Mouse (Mus musculus): ENCODE results near the gene Ppp1r32. TPM values are rescaled to one million over a fixed set of nuclear protein-coding genes. Genes with fewer than 3 reads are reported as not detected.

The Ppp1r32 gene
- polyA plus RNA-seq, 1 experiment from 2014 or later, result 1.6 TPM

DNA sequence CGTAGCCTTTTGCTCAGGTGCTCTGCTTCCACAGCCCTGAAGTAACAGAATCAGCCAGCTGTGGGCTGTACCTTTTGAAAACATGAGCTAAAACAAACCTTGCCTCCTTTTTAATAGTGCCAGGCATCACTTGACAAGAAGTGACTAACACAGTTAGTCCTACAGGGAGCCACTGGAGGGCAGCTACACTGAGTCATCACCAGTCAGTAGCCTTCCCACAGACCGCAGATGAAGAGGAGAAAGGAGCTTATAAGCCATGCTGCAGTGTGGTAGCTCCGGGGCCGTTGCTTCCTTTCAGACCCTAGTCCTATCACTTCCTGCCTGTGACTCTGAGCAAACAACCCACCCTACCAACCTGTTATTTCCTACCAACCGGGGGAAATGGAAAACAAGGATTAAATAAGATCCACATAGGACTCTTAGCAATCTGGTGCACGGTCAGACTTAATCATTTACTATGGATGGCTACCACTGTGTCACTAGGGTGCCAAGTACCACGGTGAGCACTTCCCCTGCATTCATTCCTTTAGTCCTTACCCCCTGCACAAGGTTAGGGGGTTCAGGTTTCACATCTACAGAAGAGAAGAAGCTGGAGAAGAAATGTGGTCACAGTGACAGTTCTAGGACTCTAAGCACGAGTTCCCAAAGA, 14.9 kb upstream of the Ppp1r32 start:
- ATAC-seq, result no peak
- Histone ChIP-seq H3K4me3 (replicated peaks) (no peak overlapping the region), H3K9me3 (no peaks in the 10 kb centered on the region), H3K36me3 (peaks cover 25% of the 10 kb centered on the region), H3K27ac (peak overlapping the region; percentile 51; the same call in 1 of the 2 replicates), H3K4me2 (replicated peaks) (no peak overlapping the region), H3K27me3 (no peaks in the 10 kb centered on the region), H3K4me1 (replicated peaks) (peaks cover 20% of the 10 kb centered on the region), H3K9ac (replicated peaks) (no peak overlapping the region)
- 59% methylated on average over 8 of the region's 8 CpGs for WGBS

DNA sequence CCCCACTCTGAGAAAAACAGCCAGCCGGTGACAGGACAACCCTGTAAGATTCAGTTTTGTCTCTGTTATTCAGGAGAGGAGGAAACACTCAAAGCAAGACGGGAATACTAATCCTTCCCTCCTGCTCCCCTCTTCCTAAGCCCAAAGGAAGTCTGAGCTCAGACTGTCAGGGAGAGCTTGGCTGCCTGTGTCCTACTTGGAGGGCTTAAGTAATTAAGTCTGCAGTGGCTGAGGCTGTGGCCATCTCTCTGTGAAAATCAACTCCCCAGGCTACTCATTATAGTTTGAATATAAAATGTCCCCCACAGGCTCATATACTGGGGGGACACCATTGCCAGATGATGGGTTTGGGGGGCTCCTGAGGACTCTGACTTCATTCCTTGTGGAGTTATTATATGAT, 14.2 kb upstream of the Ppp1r32 start:
- Histone ChIP-seq H3K4me3 (replicated peaks) (no peak overlapping the region), H3K9me3 (no peaks in the 10 kb centered on the region), H3K4me1 (replicated peaks) (peaks cover 20% of the 10 kb centered on the region), H3K36me3 (peaks cover 24% of the 10 kb centered on the region), H3K27ac (peak overlapping the region; percentile 51), H3K4me2 (replicated peaks) (no peak overlapping the region), H3K27me3 (no peaks in the 10 kb centered on the region), H3K9ac (replicated peaks) (no peak overlapping the region)
- peak; percentile 52 for ATAC-seq
- WGBS, result 34% methylated on average over 2 of the region's 2 CpGs

DNA sequence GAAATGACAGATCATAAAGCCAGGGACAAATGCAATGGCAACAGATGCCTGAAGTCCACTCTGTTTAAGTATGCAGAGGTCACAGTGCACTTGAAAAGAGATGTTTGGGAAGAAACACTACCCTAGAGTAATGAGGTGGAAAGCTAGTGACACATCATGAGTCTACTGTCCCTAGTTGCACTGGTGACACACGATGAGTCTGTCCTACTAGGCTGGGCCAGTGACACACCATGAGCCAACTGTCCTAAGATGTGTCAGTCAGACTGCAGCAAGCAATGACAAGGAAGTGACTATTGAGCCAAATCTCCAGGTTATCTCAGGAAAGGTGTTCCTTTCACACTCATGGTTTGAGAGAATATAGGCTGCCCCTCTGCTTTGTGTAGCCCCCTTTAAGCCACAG, 12.9 kb upstream of the Ppp1r32 start:
- Histone ChIP-seq H3K9ac (replicated peaks) (no peak overlapping the region), H3K27me3 (no peaks in the 10 kb centered on the region), H3K9me3 (no peaks in the 10 kb centered on the region), H3K4me1 (replicated peaks) (peaks cover 20% of the 10 kb centered on the region), H3K4me2 (replicated peaks) (no peak overlapping the region), H3K27ac (no peak overlapping the region), H3K36me3 (peaks cover 11% of the 10 kb centered on the region), H3K4me3 (replicated peaks) (no peak overlapping the region)
- no peak for ATAC-seq
- 90% methylated on average over 1 of the region's 1 CpGs for WGBS

DNA sequence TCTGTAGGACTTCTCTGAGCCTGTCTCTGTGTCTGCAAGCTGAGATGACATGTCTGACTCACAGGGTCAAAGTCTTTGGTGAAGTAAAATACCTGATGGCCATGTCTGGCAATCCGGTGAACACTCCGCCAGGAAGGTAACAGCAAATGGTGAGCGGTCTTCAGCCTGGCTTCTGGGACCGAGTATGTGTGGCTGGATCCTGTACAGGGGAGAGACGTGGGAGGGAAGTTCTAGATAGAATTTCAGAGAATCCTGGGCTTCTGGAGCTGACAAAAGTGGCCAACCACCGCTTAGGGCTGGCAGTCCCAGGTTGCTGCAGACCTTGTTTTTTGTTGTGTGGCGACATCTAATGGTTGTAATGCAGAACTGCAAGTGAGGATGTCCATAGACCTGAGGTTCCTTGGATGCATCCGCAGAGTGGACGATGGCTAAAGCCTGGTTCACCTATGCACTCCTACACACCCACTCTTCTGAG, 3.6 kb upstream of the Ppp1r32 start:
- peaks cover 16% of the 10 kb centered on the region for H3K4me1 ChIP-seq (replicated peaks)
- ATAC-seq, result peak; percentile 82
- 23% methylated on average over 9 of the region's 9 CpGs for WGBS
- H3K27me3 ChIP-seq, result peaks cover 11% of the 10 kb centered on the region
- no peak overlapping the region for H3K4me3 ChIP-seq (replicated peaks)
- H3K27ac ChIP-seq, result no peak overlapping the region
- H3K4me2 ChIP-seq (replicated peaks), result no peak overlapping the region
- no peaks in the 10 kb centered on the region for H3K9me3 ChIP-seq
- no peak overlapping the region for H3K9ac ChIP-seq (replicated peaks)
- no peaks in the 10 kb centered on the region for H3K36me3 ChIP-seq

DNA sequence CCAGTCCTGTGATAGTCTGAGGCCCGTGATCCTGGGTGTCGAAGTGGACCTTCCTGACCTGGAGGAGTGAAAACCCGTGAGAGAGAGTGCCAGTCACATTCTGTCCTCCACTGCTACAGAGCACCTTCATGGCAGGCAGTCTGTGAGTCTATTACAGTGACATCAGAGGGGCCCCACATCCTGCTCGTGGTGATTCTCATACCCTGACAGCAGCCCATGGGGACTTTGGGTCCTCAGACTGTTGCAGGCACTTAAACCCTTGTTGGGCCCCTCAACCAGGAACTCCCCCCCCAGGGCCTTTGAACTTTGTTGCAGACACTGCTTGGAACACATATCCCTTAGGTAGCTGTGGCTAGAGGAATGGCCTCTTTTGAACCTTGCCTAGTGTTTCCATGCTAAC, 3.2 kb downstream of the Ppp1r32 start:
- no peak for ATAC-seq
- Histone ChIP-seq H3K9ac (replicated peaks) (no peak overlapping the region), H3K27ac (no peak overlapping the region), H3K27me3 (0 out of 2 replicates have a peak, but pooled peaks cover 2% of the 10 kb centered on the region), H3K36me3 (no peaks in the 10 kb centered on the region), H3K9me3 (no peaks in the 10 kb centered on the region), H3K4me1 (replicated peaks) (peaks cover 16% of the 10 kb centered on the region), H3K4me3 (replicated peaks) (no peak overlapping the region), H3K4me2 (replicated peaks) (no peak overlapping the region)
- 74% methylated on average over 4 of the region's 4 CpGs for WGBS

DNA sequence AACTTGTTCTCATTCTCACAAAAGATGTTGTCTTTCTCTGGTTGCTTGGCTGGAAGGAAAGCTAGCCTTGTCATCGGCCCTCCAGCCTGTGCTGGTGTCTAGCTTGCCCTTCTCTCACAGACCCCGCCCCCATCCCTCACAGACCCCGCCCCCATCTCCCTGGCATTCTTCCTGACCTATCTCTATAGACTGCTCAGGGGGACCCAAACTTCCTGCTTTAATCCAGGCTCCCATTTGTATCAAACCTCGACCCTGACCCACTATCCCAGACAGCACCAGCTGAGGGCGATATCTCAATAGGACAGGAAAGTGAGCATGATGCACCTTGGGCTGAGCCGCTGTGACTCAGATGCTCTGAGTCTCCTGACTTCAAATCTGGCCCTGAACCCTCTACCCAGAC, 8.9 kb downstream of the Ppp1r32 start:
- WGBS, result 18% methylated on average over 6 of the region's 6 CpGs
- no peaks in the 10 kb centered on the region for H3K27me3 ChIP-seq
- no peak overlapping the region for H3K27ac ChIP-seq
- ATAC-seq, result peak; percentile 69; the same call in 1 of the 2 replicates
- H3K4me3 ChIP-seq (replicated peaks), result no peak overlapping the region
- 0 out of 2 replicates have a peak, but pooled peaks cover 4% of the 10 kb centered on the region for H3K4me1 ChIP-seq (replicated peaks)
- no peaks in the 10 kb centered on the region for H3K9me3 ChIP-seq
- H3K4me2 ChIP-seq (replicated peaks), result no peak overlapping the region
- H3K36me3 ChIP-seq, result no peaks in the 10 kb centered on the region
- H3K9ac ChIP-seq (replicated peaks), result no peak overlapping the region

DNA sequence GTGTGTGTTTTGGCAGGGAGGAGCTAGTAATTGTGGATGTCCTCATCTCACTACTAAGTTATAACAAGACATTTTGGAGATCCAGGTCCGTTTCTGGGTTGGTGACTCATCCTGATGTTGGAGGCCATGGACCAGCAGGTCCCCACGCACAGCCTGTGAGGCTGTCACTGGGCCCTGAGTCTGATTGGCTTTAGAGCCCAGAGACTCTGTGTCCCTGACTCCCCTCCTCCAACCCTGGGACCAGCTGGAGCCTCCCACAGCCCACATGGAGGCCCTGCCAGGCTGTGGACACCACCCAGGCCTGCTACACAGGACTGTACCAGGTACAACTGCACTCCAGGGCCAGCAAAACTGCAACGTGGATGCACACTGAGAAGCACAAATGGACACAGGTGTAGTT, 9.8 kb downstream of the Ppp1r32 start:
- Histone ChIP-seq H3K36me3 (no peaks in the 10 kb centered on the region), H3K27ac (no peak overlapping the region), H3K27me3 (no peaks in the 10 kb centered on the region), H3K4me1 (replicated peaks) (0 out of 2 replicates have a peak, but pooled peaks cover 4% of the 10 kb centered on the region), H3K4me3 (replicated peaks) (no peak overlapping the region), H3K9ac (replicated peaks) (no peak overlapping the region), H3K4me2 (replicated peaks) (no peak overlapping the region), H3K9me3 (no peaks in the 10 kb centered on the region)
- ATAC-seq, result no peak
- 73% methylated on average over 3 of the region's 3 CpGs for WGBS

DNA sequence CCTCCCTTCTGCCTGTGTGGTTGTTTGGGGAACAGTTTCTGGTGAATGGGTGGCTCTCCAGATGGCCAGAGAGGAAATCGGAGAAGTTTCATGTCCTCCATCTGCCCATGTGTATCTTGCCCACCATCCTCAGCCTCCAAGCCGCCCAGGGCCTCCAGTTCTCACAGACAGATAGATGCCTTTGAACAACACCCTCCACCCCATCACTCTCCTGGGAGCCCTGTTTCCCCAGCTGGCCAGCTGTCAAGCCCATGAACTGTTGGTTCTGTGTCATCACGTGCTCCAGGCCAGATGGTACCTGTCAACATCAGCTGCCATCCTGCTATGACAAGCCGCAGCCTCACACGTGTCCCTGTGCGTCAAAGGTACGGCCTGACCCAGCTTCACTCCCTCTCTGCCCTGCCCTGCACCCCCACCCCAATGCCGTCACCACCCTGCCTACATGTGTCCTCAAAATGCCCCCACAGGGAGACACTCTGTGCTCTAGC, 13.5 kb downstream of the Ppp1r32 start:
- Histone ChIP-seq H3K4me2 (replicated peaks) (no peak overlapping the region), H3K9me3 (no peaks in the 10 kb centered on the region), H3K27ac (no peak overlapping the region), H3K27me3 (no peaks in the 10 kb centered on the region), H3K9ac (replicated peaks) (no peak overlapping the region), H3K4me1 (replicated peaks) (peaks cover 7% of the 10 kb centered on the region), H3K36me3 (no peaks in the 10 kb centered on the region), H3K4me3 (replicated peaks) (no peak overlapping the region)
- 0 out of 2 replicates have a peak, but pooled peaks have one; percentile 27 for ATAC-seq
- WGBS, result 66% methylated on average over 8 of the region's 8 CpGs

DNA sequence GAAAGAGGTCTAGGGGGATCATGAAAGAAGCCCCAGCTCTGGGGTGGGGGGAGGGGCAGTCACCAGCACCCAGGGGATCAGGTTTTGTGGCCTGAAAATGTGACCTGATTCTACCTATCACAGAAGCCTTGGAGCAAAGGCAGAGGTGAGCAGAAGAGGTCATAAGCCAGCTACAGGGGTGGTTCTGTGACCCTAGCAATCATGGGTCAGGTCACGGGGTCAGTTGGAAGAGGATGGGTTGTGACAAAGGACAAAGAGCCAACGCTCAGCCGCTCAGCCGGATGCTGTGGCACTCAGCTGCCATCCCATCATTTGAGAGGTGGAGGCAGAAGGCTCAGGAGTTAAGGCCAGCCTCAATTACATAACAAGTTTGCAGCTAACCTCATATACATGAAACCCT, 18.3 kb downstream of the Ppp1r32 start:
- Histone ChIP-seq H3K27me3 (peaks cover 31% of the 10 kb centered on the region), H3K9me3 (no peaks in the 10 kb centered on the region), H3K9ac (replicated peaks) (no peak overlapping the region; the same call in 1 of the 2 replicates), H3K4me3 (replicated peaks) (no peak overlapping the region), H3K36me3 (no peaks in the 10 kb centered on the region), H3K4me1 (replicated peaks) (peaks cover 19% of the 10 kb centered on the region), H3K4me2 (replicated peaks) (no peak overlapping the region), H3K27ac (no peak overlapping the region)
- no peak for ATAC-seq
- WGBS, result 12% methylated on average over 4 of the region's 4 CpGs

DNA sequence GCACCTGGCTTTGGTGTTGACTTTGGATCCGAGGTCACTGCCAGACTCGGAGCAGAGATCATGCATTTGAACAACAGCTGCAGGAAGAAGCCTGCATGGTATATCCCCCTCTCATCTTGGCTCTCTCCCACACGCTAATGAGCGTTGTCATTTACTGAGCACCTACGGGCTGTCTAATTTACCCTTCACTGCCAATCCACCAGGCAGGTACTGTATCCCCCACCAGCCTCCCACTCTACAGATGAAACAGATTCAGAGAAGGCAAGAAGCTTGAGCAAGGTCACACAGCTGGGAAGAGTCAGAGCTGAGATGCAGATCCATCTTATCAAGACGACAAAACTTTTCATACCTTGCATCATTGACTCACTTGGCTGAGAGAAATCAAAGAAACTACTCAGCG, 21.1 kb downstream of the Ppp1r32 start:
- Histone ChIP-seq H3K27me3 (peaks cover 53% of the 10 kb centered on the region), H3K27ac (no peak overlapping the region)
- 51% methylated on average over 7 of the region's 7 CpGs for WGBS

DNA sequence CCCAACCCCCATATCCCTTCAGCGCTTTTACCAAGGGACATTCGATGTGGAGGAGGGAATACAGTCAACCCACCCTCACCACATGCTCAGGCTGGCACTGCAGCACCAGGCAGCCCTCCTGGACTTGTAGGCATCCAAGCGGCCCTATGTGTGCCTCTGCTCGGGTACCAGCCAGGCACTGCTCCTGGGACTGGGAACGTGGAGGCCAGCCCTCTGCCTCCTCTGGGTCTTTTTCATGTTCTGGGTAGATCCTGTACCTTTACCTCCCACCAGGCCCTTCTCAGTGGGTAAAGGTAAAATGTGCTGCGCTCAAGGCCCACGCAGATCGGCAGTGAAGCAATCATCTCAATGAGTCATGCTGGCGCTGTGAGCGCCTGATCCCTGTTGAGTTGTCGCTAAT, 22.8 kb downstream of the Ppp1r32 start:
- peaks cover 70% of the 10 kb centered on the region for H3K27me3 ChIP-seq
- no peak overlapping the region for H3K27ac ChIP-seq
- H3K9me3 ChIP-seq, result no peaks in the 10 kb centered on the region
- WGBS, result 43% methylated on average over 11 of the region's 11 CpGs
- peaks cover 48% of the 10 kb centered on the region for H3K4me1 ChIP-seq (replicated peaks)
- no peak overlapping the region for H3K4me3 ChIP-seq (replicated peaks)
- H3K9ac ChIP-seq (replicated peaks), result no peak overlapping the region
- ATAC-seq, result no peak
- H3K36me3 ChIP-seq, result no peaks in the 10 kb centered on the region
- H3K4me2 ChIP-seq (replicated peaks), result no peak overlapping the region

More for the DNA sequence above, 21.1 kb downstream of the Ppp1r32 start:
- ATAC-seq, result no peak
- H3K36me3 ChIP-seq, result no peaks in the 10 kb centered on the region
- no peak overlapping the region for H3K4me3 ChIP-seq (replicated peaks)
- H3K9ac ChIP-seq (replicated peaks), result no peak overlapping the region
- no peak overlapping the region for H3K4me2 ChIP-seq (replicated peaks)
- peaks cover 35% of the 10 kb centered on the region for H3K4me1 ChIP-seq (replicated peaks)
- H3K9me3 ChIP-seq, result no peaks in the 10 kb centered on the region

DNA sequence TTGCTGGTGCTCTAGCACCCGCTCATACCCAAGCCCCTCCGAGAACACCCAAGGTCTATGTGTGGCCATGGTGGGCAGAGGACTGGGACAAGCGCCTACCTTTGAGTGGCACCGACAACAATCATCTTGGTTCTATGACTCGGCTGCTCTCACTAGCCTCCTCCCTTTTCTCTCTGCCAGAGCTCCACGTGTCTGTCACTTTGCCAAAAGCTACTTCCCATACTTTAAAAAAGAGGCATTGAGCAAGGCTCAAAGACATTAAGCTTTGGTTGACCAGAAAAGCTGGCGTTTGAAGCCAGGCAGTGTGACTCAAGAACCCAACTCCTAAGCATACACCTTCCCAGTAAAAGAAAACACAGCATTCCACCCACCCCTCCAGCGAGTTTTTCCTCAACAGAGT, 24.6 kb downstream of the Ppp1r32 start:
- peak; percentile 32 for ATAC-seq
- Histone ChIP-seq H3K4me2 (replicated peaks) (peak overlapping the region; percentile 83), H3K9ac (replicated peaks) (no peak overlapping the region), H3K36me3 (no peaks in the 10 kb centered on the region), H3K9me3 (no peaks in the 10 kb centered on the region), H3K4me1 (replicated peaks) (peaks cover 44% of the 10 kb centered on the region), H3K4me3 (replicated peaks) (peak overlapping the region; percentile 49; the same call in 1 of the 2 replicates), H3K27ac (no peak overlapping the region), H3K27me3 (peaks cover 81% of the 10 kb centered on the region)
- WGBS, result 21% methylated on average over 8 of the region's 8 CpGs

DNA sequence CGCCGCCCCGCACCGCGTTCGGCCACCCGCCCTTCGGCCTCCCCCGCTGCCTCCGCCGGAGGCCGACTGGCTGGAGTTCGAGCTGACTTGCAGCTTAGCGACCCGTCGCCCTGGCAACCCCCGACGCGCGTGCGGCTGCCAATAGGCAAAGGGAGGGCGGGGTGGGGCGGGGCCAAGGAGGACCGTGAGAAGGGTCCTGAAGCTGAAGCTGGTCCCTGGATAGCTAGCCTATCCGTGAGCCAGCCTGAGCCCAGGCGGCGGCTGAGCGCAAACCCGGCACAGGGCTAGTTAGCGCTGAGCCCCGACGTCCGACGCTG, 25.3 kb downstream of the Ppp1r32 start:
- H3K9me3 ChIP-seq, result no peaks in the 10 kb centered on the region
- H3K4me2 ChIP-seq (replicated peaks), result peak overlapping the region; percentile 83
- WGBS, result under 1% methylated on average over 34 of the region's 34 CpGs
- H3K27ac ChIP-seq, result no peak overlapping the region
- peaks cover 83% of the 10 kb centered on the region for H3K27me3 ChIP-seq
- peaks cover 44% of the 10 kb centered on the region for H3K4me1 ChIP-seq (replicated peaks)
- ATAC-seq, result peak; percentile 93
- H3K36me3 ChIP-seq, result no peaks in the 10 kb centered on the region
- peak overlapping the region; percentile 49 for H3K4me3 ChIP-seq (replicated peaks)
- H3K9ac ChIP-seq (replicated peaks), result peak overlapping the region; percentile 63; the same call in 1 of the 2 replicates
